Mouse (Mus musculus) lung, adult 2 months (tissue): ENCODE results near the gene Hbb-bs.
"Not testable (repeated sequence)": the region's sequence is repeated elsewhere in the genome, so short reads cannot be mapped to it uniquely, and the experiment has no call there.

ENCODE experiments used
- CTCF ChIP-seq: fragments of 200-500 bp; IDR thresholded peaks from 2 replicates; pipeline ENCODE4 v1.5.1; 2011; ENCODE audit warnings: mild to moderate bottlenecking, low read length, control low read depth; ENCODE audit not compliant: insufficient read depth
- POLR2A ChIP-seq: fragments of 200-500 bp; IDR thresholded peaks from 2 replicates; pipeline ENCODE4 v1.6.1; 2011; ENCODE audit warnings: low read depth, mild to moderate bottlenecking, control low read depth, low read length, borderline replicate concordance; ENCODE audit errors: extremely low read depth

- not testable (repeated sequence) for TF ChIP-seq CTCF, POLR2A
Observed at GRCm38 (mm10) chr7:103815085-103815484, 12.8 kb downstream of the Hbb-bs start.
